Mouse (Mus musculus) MEL (cell line): ENCODE data around the gene Supt16.

ENCODE experiments used
- CHD2 ChIP-seq: IDR thresholded peaks from 2 replicates; pipeline ENCODE4 v1.6.1; 2011; ENCODE audit warnings: low read length, improper control_type of control experiment
- CTCF ChIP-seq, 3 experiments: IDR thresholded peaks in 2 of 3; conservative IDR thresholded peaks in 1 of 3; 2 replicates each; pipeline ENCODE4 v1.5.1; 2011 to 2012; ENCODE audit warnings: low read length in 3 of 3, low read depth in 2 of 3, mild to moderate bottlenecking in 2 of 3, improper control_type of control experiment in 1 of 3, inconsistent platforms in 1 of 3, mixed read lengths in 1 of 3, moderate library complexity in 1 of 3; ENCODE audit not compliant: control insufficient read depth in 1 of 3, insufficient read depth in 1 of 3, poor library complexity in 1 of 3, severe bottlenecking in 1 of 3
- ETS1 ChIP-seq: IDR thresholded peaks from 2 replicates; pipeline ENCODE4 v1.6.1; 2012; ENCODE audit warnings: low read depth, mild to moderate bottlenecking, inconsistent platforms, low read length, improper control_type of control experiment, moderate library complexity
- JUND ChIP-seq: IDR thresholded peaks from 2 replicates; pipeline ENCODE4 v1.6.1; 2011; ENCODE audit warnings: low read depth, mild to moderate bottlenecking, improper control_type of control experiment, low read length
- KAT2A ChIP-seq: conservative IDR thresholded peaks from 2 replicates; pipeline ENCODE4 v1.6.1; 2012; ENCODE audit warnings: low read depth, low read length, improper control_type of control experiment, inconsistent platforms
- MEF2A ChIP-seq: IDR thresholded peaks from 2 replicates; pipeline ENCODE4 v1.6.1; 2014; ENCODE audit warnings: low read depth, mild to moderate bottlenecking, inconsistent platforms, low read length, improper control_type of control experiment; ENCODE audit not compliant: poor library complexity, insufficient replicate concordance, severe bottlenecking; ENCODE audit errors: extremely low read depth
- POLR2A ChIP-seq, 2 experiments: IDR thresholded peaks; 2 replicates each; pipeline ENCODE4 v1.6.1; 2011 to 2012; ENCODE audit warnings: low read length in 2 of 2, mild to moderate bottlenecking in 2 of 2, control low read depth in 1 of 2, improper control_type of control experiment in 1 of 2, low read depth in 1 of 2, moderate library complexity in 1 of 2; ENCODE audit not compliant: control insufficient read depth in 1 of 2, insufficient read depth in 1 of 2, poor library complexity in 1 of 2
- POLR2AphosphoS5 ChIP-seq: IDR thresholded peaks from 2 replicates; pipeline ENCODE4 v1.6.1; 2012; ENCODE audit warnings: low read depth, borderline replicate concordance, mild to moderate bottlenecking, inconsistent platforms, low read length, moderate library complexity, mixed read lengths
- RCOR1 ChIP-seq: IDR thresholded peaks from 2 replicates; pipeline ENCODE4 v1.6.1; 2012; ENCODE audit warnings: low read depth, mild to moderate bottlenecking, inconsistent platforms, low read length, improper control_type of control experiment
- TAL1 ChIP-seq: IDR thresholded peaks from 2 replicates; pipeline ENCODE4 v1.6.1; 2012; ENCODE audit warnings: mild to moderate bottlenecking, inconsistent platforms, low read length, moderate library complexity, mixed read lengths
- TCF12 ChIP-seq: IDR thresholded peaks from 2 replicates; pipeline ENCODE4 v1.6.1; 2014; ENCODE audit warnings: low read depth, mild to moderate bottlenecking, inconsistent platforms, low read length, improper control_type of control experiment, moderate library complexity
- USF2 ChIP-seq, 2 experiments: IDR thresholded peaks; 2 replicates each; pipeline ENCODE4 v1.6.1; 2011 to 2012; ENCODE audit warnings: improper control_type of control experiment in 2 of 2, low read length in 2 of 2, borderline replicate concordance in 1 of 2, inconsistent platforms in 1 of 2, low read depth in 1 of 2, mild to moderate bottlenecking in 1 of 2; ENCODE audit not compliant: insufficient read depth in 1 of 2
- ZKSCAN1 ChIP-seq: IDR thresholded peaks from 2 replicates; pipeline ENCODE4 v1.6.1; 2012; ENCODE audit warnings: low read depth, mild to moderate bottlenecking, inconsistent platforms, low read length, improper control_type of control experiment, moderate library complexity

DNA sequence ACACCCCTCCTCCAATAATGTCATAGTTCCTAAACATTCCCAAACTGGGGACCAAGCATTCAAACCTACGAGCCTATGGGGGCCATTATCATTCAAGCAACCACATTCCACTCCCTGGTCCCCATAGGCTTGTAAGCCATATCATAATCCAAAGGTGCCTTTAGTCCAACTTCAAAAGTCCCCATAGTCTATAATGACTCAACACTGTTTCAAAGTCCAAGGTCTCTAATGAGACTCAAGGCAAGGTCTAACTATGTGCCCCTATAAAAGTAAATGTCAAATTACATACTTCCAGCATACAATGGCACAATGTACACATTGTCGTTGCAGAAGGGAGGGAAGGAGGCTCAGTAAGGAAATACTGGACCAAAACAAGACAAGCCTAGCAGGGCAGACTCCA is 42.2 kb downstream of the Supt16 start:
- TF ChIP-seq USF2 (IDR thresholded peaks at IDR 0.05; ENCODE audit: borderline replicate concordance in 1 of 2, insufficient read depth in 1 of 2, low read depth in 1 of 2, low read length in 2 of 2) (no peak), ZKSCAN1 (no peak), CTCF (IDR thresholded peaks at IDR 0.05 in 2 of 3, conservative IDR thresholded peaks at IDR 0.05 in 1 of 3; ENCODE audit: control insufficient read depth in 1 of 3, insufficient read depth in 1 of 3, low read depth in 2 of 3, low read length in 3 of 3, poor library complexity in 1 of 3, severe bottlenecking in 1 of 3) (no peak), POLR2A (IDR thresholded peaks at IDR 0.05; ENCODE audit: control insufficient read depth in 1 of 2, insufficient read depth in 1 of 2, low read depth in 1 of 2, low read length in 2 of 2, poor library complexity in 1 of 2) (no peak), KAT2A (no peak), TAL1 (no peak), JUND (no peak), POLR2AphosphoS5 (no peak), MEF2A (no peak), ETS1 (no peak), RCOR1 (no peak), CHD2 (no peak), TCF12 (no peak)
